Mouse (Mus musculus): ENCODE measurements at regions not wholly inside any gene's neighbourhood (a gene's known extent, or its start where the extent isn't known, plus 50 kb on each side); places are given as distances from the start of the nearest gene placed in this dataset.
"Not testable (repeated sequence)": the region's sequence is repeated elsewhere in the genome, so short reads cannot be mapped to it uniquely, and the experiment has no call there.

- Histone ChIP-seq H3K27me3 (no peaks in the 10 kb centered on the region), H3K9me3 (no peaks in the 10 kb centered on the region), H3K9ac (no peak overlapping the region), H3K36me3 (no peaks in the 10 kb centered on the region), H3K4me1 (peaks cover 12% of the 10 kb centered on the region), H3K27ac (no peak overlapping the region), H3K4me2 (replicated peaks) (no peak overlapping the region), H3K4me3 (no peak overlapping the region)
- WGBS = 49% methylated on average over 7 of the region's 7 CpGs
- no peak for ATAC-seq (ENCODE audit: insufficient number of reproducible peaks, insufficient read depth, low FRiP score, low TSS enrichment)
Measured at GRCm38 (mm10) chr13:97341218-97341889, 100.4 kb downstream of the Enc1 start.

- 0 out of 2 replicates have a peak overlapping the region, but pooled peaks have one; percentile 2 for H3K4me2 ChIP-seq (replicated peaks)
- no peaks in the 10 kb centered on the region for H3K27me3 ChIP-seq
- WGBS = 4% methylated on average over 3 of the region's 3 CpGs
- no peaks in the 10 kb centered on the region for H3K9me3 ChIP-seq
- H3K36me3 ChIP-seq = no peaks in the 10 kb centered on the region
- H3K9ac ChIP-seq = no peak overlapping the region
- no peak overlapping the region for H3K4me3 ChIP-seq
- peaks cover 20% of the 10 kb centered on the region for H3K4me1 ChIP-seq
- ATAC-seq (ENCODE audit: insufficient number of reproducible peaks, insufficient read depth, low FRiP score, low TSS enrichment) = no peak
- H3K27ac ChIP-seq = peak overlapping the region; percentile 30; the same call in 1 of the 2 replicates
Measured at GRCm38 (mm10) chr13:97337954-97338353, 97.0 kb downstream of the Enc1 start.

GRCm38 (mm10) chr13:97337296-97337731 is 96.4 kb downstream of the Enc1 start:
- no peak for ATAC-seq (ENCODE audit: insufficient number of reproducible peaks, insufficient read depth, low FRiP score, low TSS enrichment)
- WGBS = 56% methylated on average over 10 of the region's 10 CpGs
- no peak overlapping the region for H3K4me2 ChIP-seq (replicated peaks)

GRCm38 (mm10) chr13:97333801-97334534 is 93.1 kb downstream of the Enc1 start:
- H3K27me3 ChIP-seq = no peaks in the 10 kb centered on the region
- ATAC-seq (ENCODE audit: insufficient number of reproducible peaks, insufficient read depth, low FRiP score, low TSS enrichment) = no peak
- no peak overlapping the region for H3K9ac ChIP-seq
- H3K4me1 ChIP-seq = peaks cover 20% of the 10 kb centered on the region
- no peak overlapping the region for H3K4me3 ChIP-seq
- H3K27ac ChIP-seq = no peak overlapping the region
- H3K9me3 ChIP-seq = no peaks in the 10 kb centered on the region
- 23% methylated on average over 10 of the region's 10 CpGs for WGBS
- H3K4me2 ChIP-seq (replicated peaks) = no peak overlapping the region
- H3K36me3 ChIP-seq = no peaks in the 10 kb centered on the region

More at GRCm38 (mm10) chr13:97337296-97337731, 96.4 kb downstream of the Enc1 start:
- no peaks in the 10 kb centered on the region for H3K9me3 ChIP-seq
- no peak overlapping the region for H3K27ac ChIP-seq
- no peak overlapping the region for H3K4me3 ChIP-seq
- H3K36me3 ChIP-seq = no peaks in the 10 kb centered on the region
- peaks cover 20% of the 10 kb centered on the region for H3K4me1 ChIP-seq
- no peaks in the 10 kb centered on the region for H3K27me3 ChIP-seq
- no peak overlapping the region for H3K9ac ChIP-seq

- no peak overlapping the region for H3K4me2 ChIP-seq (replicated peaks)
- H3K4me3 ChIP-seq = no peak overlapping the region
- ATAC-seq (ENCODE audit: insufficient number of reproducible peaks, insufficient read depth, low FRiP score, low TSS enrichment) = 0 out of 2 replicates have a peak, but pooled peaks have one; percentile 11
- WGBS = 90% methylated on average over 14 of the region's 14 CpGs
- H3K27me3 ChIP-seq = no peaks in the 10 kb centered on the region
- H3K9ac ChIP-seq = no peak overlapping the region
- no peaks in the 10 kb centered on the region for H3K36me3 ChIP-seq
- H3K27ac ChIP-seq = no peak overlapping the region
- H3K4me1 ChIP-seq = peaks cover 9% of the 10 kb centered on the region; the same call in 1 of the 2 replicates
- H3K9me3 ChIP-seq = no peaks in the 10 kb centered on the region
Measured at GRCm38 (mm10) chr13:97331072-97331471, 90.2 kb downstream of the Enc1 start.

- not testable (repeated sequence) for ATAC-seq (ENCODE audit: insufficient number of reproducible peaks, insufficient read depth, low FRiP score, low TSS enrichment); H3K36me3 ChIP-seq; H3K27me3 ChIP-seq; H3K4me3 ChIP-seq; H3K9ac ChIP-seq; H3K4me2 ChIP-seq (replicated peaks); H3K4me1 ChIP-seq; H3K9me3 ChIP-seq; H3K27ac ChIP-seq
- WGBS = 69% methylated on average over 4 of the region's 4 CpGs
Measured at GRCm38 (mm10) chr13:97321307-97321706, 80.4 kb downstream of the Enc1 start.

- Histone ChIP-seq H3K9ac (no peak overlapping the region), H3K9me3 (no peaks in the 10 kb centered on the region), H3K4me2 (replicated peaks) (no peak overlapping the region), H3K27me3 (no peaks in the 10 kb centered on the region), H3K36me3 (no peaks in the 10 kb centered on the region), H3K4me1 (peaks cover 6% of the 10 kb centered on the region; the same call in 1 of the 2 replicates), H3K4me3 (no peak overlapping the region), H3K27ac (no peak overlapping the region)
- ATAC-seq (ENCODE audit: insufficient number of reproducible peaks, insufficient read depth, low FRiP score, low TSS enrichment) = no peak
- 18% methylated on average over 4 of the region's 4 CpGs for WGBS
Measured at GRCm38 (mm10) chr13:97320756-97321155, 79.9 kb downstream of the Enc1 start.

GRCm38 (mm10) chr13:97320298-97320697 is 79.4 kb downstream of the Enc1 start:
- WGBS = 77% methylated on average over 1 of the region's 1 CpGs
- H3K27ac ChIP-seq = no peak overlapping the region

GRCm38 (mm10) chr13:97317633-97318032 is 76.7 kb downstream of the Enc1 start:
- Histone ChIP-seq H3K4me1 (peaks cover 6% of the 10 kb centered on the region; the same call in 1 of the 2 replicates), H3K27ac (no peak overlapping the region), H3K9me3 (no peaks in the 10 kb centered on the region), H3K4me3 (no peak overlapping the region), H3K36me3 (no peaks in the 10 kb centered on the region), H3K4me2 (replicated peaks) (no peak overlapping the region), H3K27me3 (no peaks in the 10 kb centered on the region), H3K9ac (no peak overlapping the region)
- ATAC-seq (ENCODE audit: insufficient number of reproducible peaks, insufficient read depth, low FRiP score, low TSS enrichment) = no peak
- whole genome bisulfite sequencing = 25% methylated on average over 3 of the region's 3 CpGs

More at GRCm38 (mm10) chr13:97320298-97320697, 79.4 kb downstream of the Enc1 start:
- ATAC-seq (ENCODE audit: insufficient number of reproducible peaks, insufficient read depth, low FRiP score, low TSS enrichment) = no peak
- Histone ChIP-seq H3K4me3 (no peak overlapping the region), H3K9ac (no peak overlapping the region), H3K27me3 (no peaks in the 10 kb centered on the region), H3K9me3 (no peaks in the 10 kb centered on the region), H3K4me1 (peaks cover 6% of the 10 kb centered on the region; the same call in 1 of the 2 replicates), H3K36me3 (no peaks in the 10 kb centered on the region), H3K4me2 (replicated peaks) (no peak overlapping the region)

GRCm38 (mm10) chr13:97312420-97313370 is 71.8 kb downstream of the Enc1 start:
- H3K27ac ChIP-seq = no peak overlapping the region
- H3K9me3 ChIP-seq = no peaks in the 10 kb centered on the region
- no peak overlapping the region for H3K9ac ChIP-seq
- no peaks in the 10 kb centered on the region for H3K27me3 ChIP-seq
- no peaks in the 10 kb centered on the region for H3K36me3 ChIP-seq
- ATAC-seq (ENCODE audit: insufficient number of reproducible peaks, insufficient read depth, low FRiP score, low TSS enrichment) = 0 out of 2 replicates have a peak, but pooled peaks have one; percentile 45
- no peak overlapping the region for H3K4me3 ChIP-seq
- no peak overlapping the region for H3K4me2 ChIP-seq (replicated peaks)
- 69% methylated on average over 16 of the region's 16 CpGs for WGBS
- peaks cover 17% of the 10 kb centered on the region for H3K4me1 ChIP-seq

- H3K4me1 ChIP-seq = peaks cover 16% of the 10 kb centered on the region
- WGBS = 9% methylated on average over 4 of the region's 4 CpGs
- H3K4me3 ChIP-seq = no peak overlapping the region
- H3K9ac ChIP-seq = no peak overlapping the region
- H3K27me3 ChIP-seq = no peaks in the 10 kb centered on the region
- H3K4me2 ChIP-seq (replicated peaks) = no peak overlapping the region
- ATAC-seq (ENCODE audit: insufficient number of reproducible peaks, insufficient read depth, low FRiP score, low TSS enrichment) = no peak
- no peaks in the 10 kb centered on the region for H3K36me3 ChIP-seq
- H3K9me3 ChIP-seq = no peaks in the 10 kb centered on the region
- H3K27ac ChIP-seq = no peak overlapping the region
Measured at GRCm38 (mm10) chr13:97311340-97311739, 70.4 kb downstream of the Enc1 start.
